Mouse (Mus musculus) C2C12 (cell line): ENCODE data around the gene Rptor. TPM values are rescaled to one million over a fixed set of nuclear protein-coding genes. Genes with fewer than 3 reads are reported as not detected.

Experiments used
- H3K27me3 ChIP-seq: one replicate; pipeline ENCODE4 v1.6.1; 2011; ENCODE audit not compliant: control insufficient read depth, insufficient read depth, insufficient read length
- H3K36me3 ChIP-seq: one replicate; pipeline ENCODE4 v1.6.1; 2011; ENCODE audit not compliant: control insufficient read depth, insufficient read depth
- H3K4me3 ChIP-seq: one replicate; pipeline ENCODE4 v1.5.1; 2011; ENCODE audit warnings: mild to moderate bottlenecking, control low read depth; ENCODE audit not compliant: poor library complexity, insufficient read depth, severe bottlenecking
- H3K79me2 ChIP-seq: one replicate; pipeline ENCODE4 v1.6.1; 2011; ENCODE audit not compliant: control insufficient read depth, insufficient read depth
- H3K79me3 ChIP-seq: one replicate; pipeline ENCODE4 v1.6.1; 2011; ENCODE audit warnings: low read depth, control low read depth
- H3ac ChIP-seq: one replicate; pipeline ENCODE3; 2011; ENCODE audit warnings: low read depth; ENCODE audit not compliant: control insufficient read depth, insufficient read length
- CEBPB ChIP-seq: IDR thresholded peaks from one replicate; pipeline ENCODE4 v1.6.1; 2011; ENCODE audit warnings: low read depth, mild to moderate bottlenecking, control low read depth, moderate library complexity
- CTCF ChIP-seq: IDR thresholded peaks from one replicate; pipeline ENCODE4 v1.5.1; 2011; ENCODE audit not compliant: control insufficient read depth, insufficient read depth, insufficient read length
- FOSL1 ChIP-seq: IDR thresholded peaks from one replicate; pipeline ENCODE4 v1.8.0; 2011; ENCODE audit warnings: mild to moderate bottlenecking, low read length; ENCODE audit not compliant: poor library complexity, insufficient read depth, severe bottlenecking
- MAX ChIP-seq: IDR thresholded peaks from one replicate; pipeline ENCODE4 v1.6.1; 2011; ENCODE audit warnings: mild to moderate bottlenecking, control low read depth
- MYOD1 ChIP-seq: IDR thresholded peaks from one replicate; pipeline ENCODE4 v1.6.1; 2011; ENCODE audit warnings: low read depth; ENCODE audit not compliant: control insufficient read depth, insufficient read length
- MYOG ChIP-seq: IDR thresholded peaks from one replicate; pipeline ENCODE4 v1.6.1; 2011; ENCODE audit not compliant: control insufficient read depth, insufficient read length; ENCODE audit errors: extremely low read depth
- USF1 ChIP-seq: IDR thresholded peaks from one replicate; pipeline ENCODE4 v1.6.1; 2011; ENCODE audit warnings: low read depth, mild to moderate bottlenecking, control low read depth, moderate library complexity
- polyA plus RNA-seq: library from polyadenylated mRNA; unstranded; fragments of >200 nt; fragmentation: generic; extraction: Trizol; gene quantifications from one replicate; pipeline ENCODE4 v1.2.1, GENCODE M21; 2012; ENCODE audit warnings: missing spikeins

The Rptor gene
- polyA plus RNA-seq, 1 experiment, result 34.8 TPM

DNA sequence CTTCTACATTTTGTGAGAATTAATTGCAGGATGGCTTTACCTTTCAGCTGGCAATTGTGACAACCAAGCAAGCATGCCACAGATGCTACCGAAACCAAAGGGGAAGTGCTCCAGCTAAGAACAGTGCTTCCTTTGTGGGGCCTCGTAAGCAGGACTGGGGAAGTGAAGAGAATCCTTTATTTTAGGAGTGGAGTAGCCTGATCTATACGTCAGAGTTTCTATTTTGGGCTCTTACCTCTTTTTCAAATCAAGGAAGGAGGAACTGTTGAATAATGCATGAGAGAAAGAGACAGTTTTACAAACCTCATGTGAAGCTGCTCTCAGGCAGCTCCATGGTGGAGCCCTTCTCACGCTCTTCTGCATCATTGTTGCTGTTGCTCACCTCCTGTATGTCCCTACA, 106.5 kb downstream of the Rptor start:
- peaks cover 91% of the 10 kb centered on the region for H3K79me2 ChIP-seq
- no peak overlapping the region for H3K4me3 ChIP-seq
- TF ChIP-seq MAX, result no peak
- TF ChIP-seq MYOG, result no peak
- TF ChIP-seq CEBPB, result no peak
- no peak for TF ChIP-seq FOSL1
- no peak for TF ChIP-seq CTCF
- no peak for TF ChIP-seq USF1
- no peak for TF ChIP-seq MYOD1
- no peaks in the 10 kb centered on the region for H3K36me3 ChIP-seq
- H3K27me3 ChIP-seq, result no peaks in the 10 kb centered on the region
- H3K79me3 ChIP-seq, result peaks cover 67% of the 10 kb centered on the region
- no peak overlapping the region for H3ac ChIP-seq

GRCm38 (mm10) chr11:119710338-119710737, 107.6 kb downstream of the Rptor start:
- no peak overlapping the region for H3ac ChIP-seq
- H3K36me3 ChIP-seq, result no peaks in the 10 kb centered on the region
- no peak overlapping the region for H3K4me3 ChIP-seq
- TF ChIP-seq CEBPB, result no peak
- TF ChIP-seq MYOD1, result no peak
- TF ChIP-seq MYOG, result no peak
- no peak for TF ChIP-seq MAX
- H3K27me3 ChIP-seq, result no peaks in the 10 kb centered on the region
- H3K79me2 ChIP-seq, result peaks cover 100% of the 10 kb centered on the region
- peaks cover 74% of the 10 kb centered on the region for H3K79me3 ChIP-seq

DNA sequence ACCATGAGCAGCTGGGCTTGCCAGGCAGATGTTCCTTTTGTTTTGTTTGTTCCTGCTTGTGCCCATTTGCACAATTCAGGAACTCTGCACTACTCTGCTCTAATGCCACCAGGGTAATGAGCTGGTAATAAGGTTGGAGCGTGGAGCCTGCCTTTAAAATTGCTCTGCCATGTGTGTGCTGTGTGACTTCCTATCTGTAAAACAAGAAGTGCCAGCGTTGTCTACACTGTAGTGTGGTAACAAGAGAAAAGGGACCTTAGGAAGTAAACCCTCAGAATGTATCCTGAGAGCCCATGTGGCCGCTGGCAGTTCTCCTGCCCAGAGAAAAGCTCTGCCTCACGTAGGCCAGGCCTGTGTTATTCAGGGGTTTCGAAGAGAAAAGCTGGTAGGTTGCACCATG, 108.1 kb downstream of the Rptor start:
- Histone ChIP-seq H3K4me3 (no peak overlapping the region), H3K79me2 (peaks cover 100% of the 10 kb centered on the region), H3K36me3 (no peaks in the 10 kb centered on the region), H3ac (no peak overlapping the region), H3K27me3 (no peaks in the 10 kb centered on the region), H3K79me3 (peaks cover 76% of the 10 kb centered on the region)
- TF ChIP-seq MYOD1 (no peak), CEBPB (no peak), FOSL1 (no peak)

- Histone ChIP-seq H3K4me3 (no peak overlapping the region), H3K27me3 (no peaks in the 10 kb centered on the region), H3ac (no peak overlapping the region), H3K79me2 (peaks cover 100% of the 10 kb centered on the region), H3K79me3 (peaks cover 65% of the 10 kb centered on the region), H3K36me3 (no peaks in the 10 kb centered on the region)
- TF ChIP-seq FOSL1 (no peak), MAX (no peak), CTCF (no peak), MYOG (no peak), USF1 (no peak), CEBPB (no peak), MYOD1 (no peak)
Measured at GRCm38 (mm10) chr11:119715437-119715836, 112.7 kb downstream of the Rptor start.

- TF ChIP-seq USF1, result no peak
- TF ChIP-seq CEBPB, result peak; percentile 53
- no peak overlapping the region for H3K4me3 ChIP-seq
Measured at GRCm38 (mm10) chr11:119715841-119716596, 113.3 kb downstream of the Rptor start.

DNA sequence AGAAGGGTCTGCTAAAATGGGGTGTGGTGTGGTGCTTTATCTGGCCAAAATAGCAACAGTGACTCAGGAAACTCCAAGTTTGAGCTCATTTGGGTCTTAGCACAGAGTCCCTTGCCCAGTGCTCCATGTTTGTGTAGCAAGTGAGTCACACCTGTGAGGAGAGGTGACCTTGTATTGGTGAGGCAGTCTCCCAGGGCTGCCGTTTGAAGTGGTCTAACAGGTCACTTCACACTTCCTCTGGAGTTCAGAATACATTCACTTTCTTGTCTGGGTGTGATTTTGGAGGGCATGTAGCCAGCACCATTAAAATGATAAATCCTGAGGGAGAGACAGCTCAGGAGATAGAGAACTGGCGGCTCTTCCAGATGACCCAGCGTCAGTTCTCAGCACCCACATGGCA, 115.4 kb downstream of the Rptor start:
- TF ChIP-seq CTCF (no peak), FOSL1 (no peak), MYOG (no peak), CEBPB (no peak), MAX (no peak), MYOD1 (no peak), USF1 (no peak)
- H3K79me2 ChIP-seq, result peaks cover 97% of the 10 kb centered on the region
- H3ac ChIP-seq, result no peak overlapping the region
- no peaks in the 10 kb centered on the region for H3K27me3 ChIP-seq
- H3K36me3 ChIP-seq, result no peaks in the 10 kb centered on the region
- peaks cover 51% of the 10 kb centered on the region for H3K79me3 ChIP-seq
- no peak overlapping the region for H3K4me3 ChIP-seq

More at GRCm38 (mm10) chr11:119715841-119716596, 113.3 kb downstream of the Rptor start:
- Histone ChIP-seq H3K79me3 (peaks cover 59% of the 10 kb centered on the region), H3K79me2 (peaks cover 100% of the 10 kb centered on the region), H3K36me3 (no peaks in the 10 kb centered on the region), H3ac (no peak overlapping the region), H3K27me3 (no peaks in the 10 kb centered on the region)
